9 mouse cellular contexts compared by ENCODE assay signal in the genomic region with DNA sequence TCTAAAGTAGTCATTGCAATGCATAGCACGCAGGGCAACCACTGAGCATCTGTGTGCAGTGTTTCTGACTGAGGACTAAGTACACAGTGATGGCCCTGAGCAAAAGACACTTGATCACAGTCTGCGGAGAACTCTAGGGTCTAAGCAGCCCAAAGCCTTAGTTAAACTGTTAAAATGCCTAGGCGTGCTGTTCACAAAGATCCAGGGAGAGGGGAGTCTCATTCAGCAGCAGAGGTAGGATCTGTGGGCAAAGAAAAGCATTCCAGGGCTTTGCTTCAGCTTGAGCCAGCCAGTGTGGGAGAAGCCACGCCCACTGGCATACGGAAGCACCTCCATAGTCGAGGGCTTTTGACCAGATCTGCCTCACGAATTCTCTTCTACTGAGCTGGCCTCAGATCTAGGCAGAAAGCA. TPM values are rescaled to one million over a fixed set of nuclear protein-coding genes. Genes with fewer than 3 reads are reported as not detected.
DNase-seq lines count a peak whose midpoint lies in the region; ATAC-seq and TF ChIP-seq lines count a peak whose summit lies in the region.
"Had no signal": no experiment of that assay in that cellular context is flagged by ENCODE, and none has a peak within 500 bp of the region (broad histone marks: within the 10 kb centered on the region; RNA-seq: fewer than 3 reads in every experiment).

No protein-coding gene starts in this region.

- H3K4me2 ChIP-seq in heart, embryonic 14.5 days (ENCODE audit: low read length): peak overlapping the region; percentile 57
- peak overlapping the region; percentile 46 for H3K4me2 ChIP-seq in forebrain, embryonic 12.5 days
- H3K4me2 ChIP-seq in kidney, embryonic 14.5 days (replicated peaks; ENCODE audit: low read depth, low read length): 0 out of 2 replicates have a peak overlapping the region, but pooled peaks have one; percentile 26
- peak overlapping the region; percentile 42 for H3K4me2 ChIP-seq in stomach, postnatal 0 days (replicated peaks; ENCODE audit: low read depth)

- intact Hi-C loops in heart, postnatal 25 days (cut with DNase I): loop anchor here (2.0 kb wide), 1 partner anchor 110 kb away; a partner anchor contains a TSS

- no peak for DNase-seq in heart, postnatal 25 days (ENCODE audit: low spot score)
- DNase-seq in lung, postnatal 14 days: peak; percentile 19
- peak; percentile 44 for DNase-seq in stomach, postnatal 0 days (ENCODE audit: low spot score)
- no peak for DNase-seq in frontal cortex, adult 2 months (ENCODE audit: extremely low spot score in 1 of 2, low spot score in 1 of 2)
- DNase-seq in cerebellum, adult 9-10 months: no peak

- ATAC-seq in heart, embryonic 14.5 days (ENCODE audit: insufficient number of reproducible peaks, insufficient read depth, low FRiP score, low read depth): no peak
- ATAC-seq in forebrain, embryonic 12.5 days (ENCODE audit: low FRiP score): peak; percentile 75; the same call in 1 of the 2 replicates
- peak; percentile 69; the same call in 1 of the 2 replicates for ATAC-seq in kidney, embryonic 14.5 days (ENCODE audit: low FRiP score, low TSS enrichment)
- peak; percentile 32; the same call in 1 of the 2 replicates for ATAC-seq in stomach, postnatal 0 days (ENCODE audit: low FRiP score, low TSS enrichment)

- H3K9ac ChIP-seq in heart, embryonic 14.5 days (ENCODE audit: low read length): no peak overlapping the region
- no peak overlapping the region; the same call in 1 of the 2 replicates for H3K9ac ChIP-seq in forebrain, embryonic 12.5 days
- no peak overlapping the region for H3K9ac ChIP-seq in kidney, embryonic 14.5 days (ENCODE audit: low read depth, low read length)
- H3K9ac ChIP-seq in stomach, postnatal 0 days (ENCODE audit: low read length): no peak overlapping the region

- peaks cover 0 to 4% of the 10 kb centered on the region in 2 experiments; a peak in 2 of 4 replicates for H3K4me1 ChIP-seq in heart, embryonic 14.5 days (ENCODE audit: control insufficient read depth in 2 of 2, insufficient read depth in 2 of 2, low read length in 2 of 2)
- peaks cover 7% of the 10 kb centered on the region for H3K4me1 ChIP-seq in forebrain, embryonic 12.5 days
- no peaks in the 10 kb centered on the region for H3K4me1 ChIP-seq in kidney, embryonic 14.5 days (ENCODE audit: control insufficient read depth, insufficient read depth, low read length)
- H3K4me1 ChIP-seq in stomach, postnatal 0 days (replicated peaks; ENCODE audit: control insufficient read depth, insufficient read depth): no peaks in the 10 kb centered on the region

- H3K36me3 ChIP-seq in heart, embryonic 14.5 days (ENCODE audit: control insufficient read depth, insufficient read depth, low read length): no peaks in the 10 kb centered on the region
- H3K36me3 ChIP-seq in forebrain, embryonic 12.5 days (replicated peaks): no peaks in the 10 kb centered on the region
- H3K36me3 ChIP-seq in kidney, embryonic 14.5 days (ENCODE audit: control insufficient read depth, insufficient read depth, low read length): no peaks in the 10 kb centered on the region
- H3K36me3 ChIP-seq in stomach, postnatal 0 days (ENCODE audit: control insufficient read depth, insufficient read depth, low read length): no peaks in the 10 kb centered on the region
- H3K36me3 ChIP-seq: G1E had no signal

- no peak for TF ChIP-seq EP300 in stomach, postnatal 0 days (optimal IDR thresholded peaks at IDR 0.05)

- peak overlapping the region; percentile 13 to 27; a peak in 2 of 4 replicates for H3K4me3 ChIP-seq in heart, embryonic 14.5 days (ENCODE audit: control insufficient read depth in 1 of 2, insufficient read depth in 1 of 2, low read depth in 1 of 2, low read length in 2 of 2)
- H3K4me3 ChIP-seq in forebrain, embryonic 12.5 days (replicated peaks): 0 out of 2 replicates have a peak overlapping the region, but pooled peaks have one; percentile 13
- no peak overlapping the region; the same call in 1 of the 2 replicates for H3K4me3 ChIP-seq in kidney, embryonic 14.5 days (ENCODE audit: low read length)
- no peak overlapping the region for H3K4me3 ChIP-seq in stomach, postnatal 0 days (ENCODE audit: low read depth, low read length)

- no peaks in the 10 kb centered on the region for H3K27me3 ChIP-seq in heart, embryonic 14.5 days (ENCODE audit: control insufficient read depth, insufficient read depth, low read length)
- no peaks in the 10 kb centered on the region for H3K27me3 ChIP-seq in forebrain, embryonic 12.5 days
- no peaks in the 10 kb centered on the region for H3K27me3 ChIP-seq in kidney, embryonic 14.5 days (ENCODE audit: control insufficient read depth, insufficient read depth, low read length)
- no peaks in the 10 kb centered on the region for H3K27me3 ChIP-seq in stomach, postnatal 0 days (ENCODE audit: control insufficient read depth, insufficient read depth, low read length)

- no peaks in the 10 kb centered on the region for H3K9me3 ChIP-seq in heart, embryonic 14.5 days (ENCODE audit: control insufficient read depth, low read length)
- no peaks in the 10 kb centered on the region for H3K9me3 ChIP-seq in forebrain, embryonic 12.5 days
- H3K9me3 ChIP-seq in kidney, embryonic 14.5 days (ENCODE audit: control insufficient read depth, low read length): no peaks in the 10 kb centered on the region
- no peaks in the 10 kb centered on the region for H3K9me3 ChIP-seq in stomach, postnatal 0 days (ENCODE audit: control insufficient read depth, low read length)
- H3K9me3 ChIP-seq: G1E had no signal

- H3K27ac ChIP-seq in heart, embryonic 14.5 days (replicated peaks in 1 of 2; ENCODE audit: control insufficient read depth in 1 of 2, insufficient read depth in 1 of 2, low read depth in 2 of 2, low read length in 2 of 2): no peak overlapping the region
- H3K27ac ChIP-seq in forebrain, embryonic 12.5 days: no peak overlapping the region
- no peak overlapping the region for H3K27ac ChIP-seq in kidney, embryonic 14.5 days (ENCODE audit: low read depth, low read length)
- H3K27ac ChIP-seq in stomach, postnatal 0 days (replicated peaks): no peak overlapping the region

- WGBS in heart, embryonic 14.5 days: 22% methylated on average over 7 of the region's 7 CpGs
- WGBS in forebrain, embryonic 12.5 days: 13% methylated on average over 7 of the region's 7 CpGs
- 13% methylated on average over 7 of the region's 7 CpGs for WGBS in kidney, embryonic 14.5 days
- WGBS in stomach, postnatal 0 days: 16% methylated on average over 7 of the region's 7 CpGs

- TF ChIP-seq CTCF in stomach, postnatal 0 days (IDR thresholded peaks at IDR 0.05; ENCODE audit: low read depth): no peak

RNA-seq across cellular contexts. Expression of a gene that starts 19.7 kb away (rescaled TPM):
- not detected in 2 replicates for polyA plus RNA-seq in heart, embryonic 14.5 days (2014; fragmentation: Nextera tagmentation; extraction: Ambion mirVana)
- total RNA-seq in heart, postnatal 25 days (2021): not detected
- polyA plus RNA-seq in forebrain, embryonic 12.5 days (2016; fragmentation: Nextera tagmentation; extraction: Ambion mirVana): 0.08 TPM in 1 of 2 replicates, not detected in the other
- not detected in 2 replicates for polyA plus RNA-seq in kidney, embryonic 14.5 days (2014; fragmentation: Nextera tagmentation; extraction: Ambion mirVana)
- not detected in 2 replicates for polyA plus RNA-seq in stomach, postnatal 0 days (2015; fragmentation: Nextera tagmentation; extraction: Ambion mirVana)
- not detected in 2 replicates for polyA plus RNA-seq in frontal cortex, adult 2 months (2012; rRNA removed)
- polyA plus RNA-seq: G1E had no signal

Comparison
In these comparisons a context has a peak if more than half of its experiments do, and no peak if none do; other contexts are left out.
1. H3K4me3 ChIP-seq: peak in heart, embryonic 14.5 days (2 of 2) and forebrain, embryonic 12.5 days (single experiment); none in kidney, embryonic 14.5 days (single experiment) and stomach, postnatal 0 days (single experiment).
2. DNase-seq: peak in lung, postnatal 14 days (single experiment) and stomach, postnatal 0 days (single experiment); none in heart, postnatal 25 days (single experiment), frontal cortex, adult 2 months (0 of 2) and cerebellum, adult 9-10 months (single experiment).
3. Peak in every context shown above with its lines, with median percentiles within 50 percentile points of each other: H3K4me2 ChIP-seq.